9 mouse cellular contexts compared by ENCODE assay signal in the genomic region with DNA sequence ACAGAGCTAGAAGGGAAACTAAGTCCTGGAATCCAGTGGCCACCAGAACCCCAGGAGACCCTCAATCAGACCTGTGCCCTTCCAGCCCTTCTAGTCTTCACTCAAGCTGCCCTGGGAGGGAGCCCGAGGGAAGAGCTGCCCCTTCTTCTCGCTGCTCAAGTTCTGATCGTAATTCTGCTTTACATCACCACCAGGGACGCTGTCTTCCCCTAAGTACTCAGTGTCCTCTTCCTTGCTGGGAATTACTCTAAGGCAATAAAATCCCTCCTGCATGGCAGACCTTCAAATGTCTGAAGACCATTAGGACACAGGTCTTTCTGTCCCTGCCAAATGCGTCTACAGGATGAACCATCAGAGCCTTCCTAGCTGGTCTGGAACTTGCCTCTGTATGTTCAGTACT. TPM values are rescaled to one million over a fixed set of nuclear protein-coding genes. Genes with fewer than 3 reads are reported as not detected.
A peak's percentile ranks its signal among the peaks of the same experiment; 100 is the strongest.
DNase-seq lines count a peak whose midpoint lies in the region; ATAC-seq lines count a peak whose summit lies in the region.
"Had no signal": no experiment of that assay in that cellular context is flagged by ENCODE, and none has a peak within 500 bp of the region (broad histone marks: within the 10 kb centered on the region; RNA-seq: fewer than 3 reads in every experiment).

No protein-coding gene starts in this region.

- H3K27ac ChIP-seq in forebrain, embryonic 15.5 days (replicated peaks): no peak overlapping the region
- H3K27ac ChIP-seq in forebrain, embryonic 11.5 days (ENCODE audit: low read depth, low read length): no peak overlapping the region

- DNase-seq in forebrain, embryonic 11.5 days (ENCODE audit: low spot score): no peak
- peak; percentile 11 for DNase-seq in 416B (ENCODE audit: low read depth)
- peak; percentile 12 for DNase-seq in c-Kit-positive CD71-positive TER-119-positive erythroid progenitor cells, embryonic 14.5 days (ENCODE audit: low spot score)
- DNase-seq in mesoderm, embryonic 11.5 days (ENCODE audit: low read depth, low spot score): peak; percentile 55
- no peak for DNase-seq in right cerebral cortex, postnatal 25 days
- no peak for DNase-seq in testis, postnatal 14 days (ENCODE audit: low spot score)

- no peaks in the 10 kb centered on the region for H3K9me3 ChIP-seq in forebrain, embryonic 15.5 days
- no peaks in the 10 kb centered on the region for H3K9me3 ChIP-seq in forebrain, embryonic 11.5 days (ENCODE audit: control insufficient read depth, low read length)

- 13% methylated on average over 5 of the region's 5 CpGs for whole genome bisulfite sequencing in forebrain, embryonic 15.5 days
- 16% methylated on average over 5 of the region's 5 CpGs for WGBS in forebrain, embryonic 11.5 days

- no peaks in the 10 kb centered on the region for H3K36me3 ChIP-seq in forebrain, embryonic 15.5 days
- no peaks in the 10 kb centered on the region for H3K36me3 ChIP-seq in forebrain, embryonic 11.5 days (ENCODE audit: control insufficient read depth, insufficient read depth, low read length)

- no peak for ATAC-seq in forebrain, embryonic 15.5 days (replicated peaks)
- ATAC-seq in forebrain, embryonic 11.5 days (replicated peaks; ENCODE audit: low FRiP score): no peak
- ATAC-seq in erythroblast, adult 5-6 weeks (replicated peaks; ENCODE audit: low FRiP score, poor library complexity, severe bottlenecking): no peak

- H3K9ac ChIP-seq in forebrain, embryonic 15.5 days (replicated peaks): no peak overlapping the region
- H3K9ac ChIP-seq in forebrain, embryonic 11.5 days (ENCODE audit: low read length): no peak overlapping the region

- H3K27me3 ChIP-seq in forebrain, embryonic 15.5 days: no peaks in the 10 kb centered on the region
- H3K27me3 ChIP-seq in forebrain, embryonic 11.5 days (ENCODE audit: control insufficient read depth, insufficient read depth, low read length): peaks cover 4% of the 10 kb centered on the region

- peaks cover 31% of the 10 kb centered on the region for H3K4me1 ChIP-seq in forebrain, embryonic 15.5 days
- H3K4me1 ChIP-seq in forebrain, embryonic 11.5 days (replicated peaks; ENCODE audit: control insufficient read depth, insufficient read depth, low read length): peaks cover 7% of the 10 kb centered on the region; the same call in 1 of the 2 replicates

- H3K4me3 ChIP-seq in forebrain, embryonic 15.5 days: no peak overlapping the region
- H3K4me3 ChIP-seq in forebrain, embryonic 11.5 days (ENCODE audit: low read depth, low read length): no peak overlapping the region

- peak overlapping the region; percentile 94 for H3K4me2 ChIP-seq in forebrain, embryonic 15.5 days (replicated peaks)
- no peak overlapping the region for H3K4me2 ChIP-seq in forebrain, embryonic 11.5 days (ENCODE audit: low read depth, low read length, severe bottlenecking)

RNA-seq across cellular contexts. Expression of a gene that starts 2.2 kb away (rescaled TPM):
- polyA plus RNA-seq in forebrain, embryonic 15.5 days (2015; fragmentation: Nextera tagmentation; extraction: Ambion mirVana): 31.3 and 33.3 TPM in 2 replicates
- 17.3 and 18.6 TPM in 2 replicates for polyA plus RNA-seq in forebrain, embryonic 11.5 days (2014; fragmentation: Nextera tagmentation; extraction: Ambion mirVana)
- not detected in 2 replicates for total RNA-seq in erythroblast, adult 5-6 weeks (2015; ENCODE audit: low replicate concordance)
- not detected in 2 replicates for total RNA-seq in erythroblast, adult 5-6 weeks (2017; ENCODE audit: low replicate concordance)
- total RNA-seq: hematopoietic stem cell, adult 5-6 weeks had no signal

RNA-seq across cellular contexts. Expression of a gene that starts 2.5 kb away (rescaled TPM):
- 122 and 129 TPM in 2 replicates for polyA plus RNA-seq in forebrain, embryonic 15.5 days (2015; fragmentation: Nextera tagmentation; extraction: Ambion mirVana)
- 139 and 166 TPM in 2 replicates for polyA plus RNA-seq in forebrain, embryonic 11.5 days (2014; fragmentation: Nextera tagmentation; extraction: Ambion mirVana)
- 3.3 and 3.8 TPM in 2 replicates for total RNA-seq in erythroblast, adult 5-6 weeks (2015; ENCODE audit: low replicate concordance)
- total RNA-seq in erythroblast, adult 5-6 weeks (2017; ENCODE audit: low replicate concordance): 5.0 and 7.9 TPM in 2 replicates

Comparison
In these comparisons a context has a peak if more than half of its experiments do, and no peak if none do; other contexts are left out.
1. DNase-seq: peak in 416B (single experiment), c-Kit-positive CD71-positive TER-119-positive erythroid progenitor cells, embryonic 14.5 days (single experiment) and mesoderm, embryonic 11.5 days (single experiment); none in forebrain, embryonic 11.5 days (single experiment), right cerebral cortex, postnatal 25 days (single experiment) and testis, postnatal 14 days (single experiment).